Mouse (Mus musculus) myocyte (in vitro differentiated cells): ENCODE data around the gene Vmo1. TPM values are rescaled to one million over a fixed set of nuclear protein-coding genes. Genes with fewer than 3 reads are reported as not detected.

Experiments used
- H3K27me3 ChIP-seq: one replicate; pipeline ENCODE4 v1.6.1; 2011; ENCODE audit not compliant: control insufficient read depth, insufficient read depth, insufficient read length
- H3K36me3 ChIP-seq: one replicate; pipeline ENCODE4 v1.6.1; 2011; ENCODE audit not compliant: control insufficient read depth, insufficient read depth
- H3K4me2 ChIP-seq: one replicate; pipeline ENCODE4 v1.6.1; 2011; ENCODE audit warnings: low read depth, control low read depth
- H3K4me3 ChIP-seq: one replicate; pipeline ENCODE4 v1.5.1; 2011; ENCODE audit warnings: mild to moderate bottlenecking, control low read depth, moderate library complexity
- H3K79me2 ChIP-seq: one replicate; pipeline ENCODE4 v1.6.1; 2011; ENCODE audit not compliant: control insufficient read depth, insufficient read depth
- H3ac ChIP-seq: one replicate; pipeline ENCODE4 v1.6.1; 2011; ENCODE audit not compliant: control insufficient read depth, insufficient read length
- CEBPB ChIP-seq: IDR thresholded peaks from 2 replicates; pipeline ENCODE4 v1.6.1; 2011; ENCODE audit warnings: mild to moderate bottlenecking, moderate library complexity; ENCODE audit not compliant: poor library complexity, insufficient read depth, severe bottlenecking
- E2F4 ChIP-seq: IDR thresholded peaks from one replicate; pipeline ENCODE4 v1.6.1; 2011; ENCODE audit warnings: mild to moderate bottlenecking, control low read depth, moderate library complexity; ENCODE audit not compliant: insufficient read depth
- MAX ChIP-seq: IDR thresholded peaks from one replicate; pipeline ENCODE4 v1.6.1; 2011; ENCODE audit warnings: low read depth, mild to moderate bottlenecking, control low read depth
- MYOD1 ChIP-seq, 3 experiments: IDR thresholded peaks; one replicate each; pipeline ENCODE4 v1.6.1; 2011; ENCODE audit warnings: control low read depth in 2 of 3, low read depth in 2 of 3, mild to moderate bottlenecking in 2 of 3, moderate library complexity in 1 of 3; ENCODE audit not compliant: insufficient read length in 2 of 3, control insufficient read depth in 1 of 3
- MYOG ChIP-seq, 3 experiments: IDR thresholded peaks; one replicate each; pipeline ENCODE4 v1.6.1; 2011; ENCODE audit warnings: control low read depth in 2 of 3, low read depth in 2 of 3, mild to moderate bottlenecking in 2 of 3; ENCODE audit not compliant: insufficient read length in 2 of 3, control insufficient read depth in 1 of 3, insufficient read depth in 1 of 3
- POLR2A ChIP-seq: IDR thresholded peaks from one replicate; pipeline ENCODE4 v1.6.1; 2011; ENCODE audit warnings: low read depth, mild to moderate bottlenecking, control low read depth, moderate library complexity; ENCODE audit not compliant: insufficient read length
- POLR2AphosphoS2 ChIP-seq: IDR thresholded peaks from one replicate; pipeline ENCODE4 v1.6.1; 2011; ENCODE audit warnings: low read depth, control low read depth; ENCODE audit not compliant: insufficient read length
- REST ChIP-seq: IDR thresholded peaks from one replicate; pipeline ENCODE4 v1.6.1; 2011; ENCODE audit warnings: mild to moderate bottlenecking, control low read depth, moderate library complexity; ENCODE audit not compliant: insufficient read depth, insufficient read length
- SRF ChIP-seq: IDR thresholded peaks from one replicate; pipeline ENCODE4 v1.6.1; 2011; ENCODE audit warnings: low read depth; ENCODE audit not compliant: control insufficient read depth, insufficient read length
- TCF12 ChIP-seq: IDR thresholded peaks from one replicate; pipeline ENCODE4 v1.6.1; 2011; ENCODE audit warnings: mild to moderate bottlenecking, control low read depth; ENCODE audit not compliant: poor library complexity, insufficient read depth, severe bottlenecking
- TCF3 ChIP-seq: IDR thresholded peaks from one replicate; pipeline ENCODE4 v1.6.1; 2011; ENCODE audit warnings: low read depth, control low read depth; ENCODE audit not compliant: insufficient read length
- USF1 ChIP-seq: IDR thresholded peaks from one replicate; pipeline ENCODE4 v1.6.1; 2011; ENCODE audit warnings: low read depth, mild to moderate bottlenecking, control low read depth, moderate library complexity
- polyA plus RNA-seq: library from polyadenylated mRNA; unstranded; fragments of >200 nt; fragmentation: generic; extraction: Trizol; gene quantifications from one replicate; pipeline ENCODE4 v1.2.1, GENCODE M21; 2012; ENCODE audit warnings: missing spikeins

Gene Vmo1
- polyA plus RNA-seq, 1 experiment = not detected

GRCm38 (mm10) chr11:70504970-70505369 is 9.4 kb downstream of the Vmo1 start, which contains the start of gene Tm4sf5:
Tm4sf5 (plus strand) TSS chr11:70505244.
- no peak for TF ChIP-seq TCF3
- TF ChIP-seq REST = no peak
- no peak for TF ChIP-seq TCF12
- no peak for TF ChIP-seq CEBPB
- no peak for TF ChIP-seq POLR2AphosphoS2
- TF ChIP-seq MAX = no peak
- no peak for TF ChIP-seq SRF
- no peak for TF ChIP-seq USF1
- TF ChIP-seq POLR2A = no peak
- no peak for TF ChIP-seq MYOD1 (IDR thresholded peaks at IDR 0.05; ENCODE audit: control insufficient read depth in 1 of 3, insufficient read length in 2 of 3, low read depth in 2 of 3)
- TF ChIP-seq MYOG (IDR thresholded peaks at IDR 0.05; ENCODE audit: control insufficient read depth in 1 of 3, insufficient read depth in 1 of 3, insufficient read length in 2 of 3, low read depth in 2 of 3) = no peak
- no peak for TF ChIP-seq E2F4
- H3K79me2 ChIP-seq = no peaks in the 10 kb centered on the region
- H3ac ChIP-seq = no peak within 1 kb of the TSS
- H3K27me3 ChIP-seq = peaks cover 26% of the 10 kb centered on the region
- H3K36me3 ChIP-seq = no peaks in the 10 kb centered on the region
- no peak within 1 kb of the TSS for H3K4me3 ChIP-seq
- H3K4me2 ChIP-seq = no peak within 1 kb of the TSS

DNA sequence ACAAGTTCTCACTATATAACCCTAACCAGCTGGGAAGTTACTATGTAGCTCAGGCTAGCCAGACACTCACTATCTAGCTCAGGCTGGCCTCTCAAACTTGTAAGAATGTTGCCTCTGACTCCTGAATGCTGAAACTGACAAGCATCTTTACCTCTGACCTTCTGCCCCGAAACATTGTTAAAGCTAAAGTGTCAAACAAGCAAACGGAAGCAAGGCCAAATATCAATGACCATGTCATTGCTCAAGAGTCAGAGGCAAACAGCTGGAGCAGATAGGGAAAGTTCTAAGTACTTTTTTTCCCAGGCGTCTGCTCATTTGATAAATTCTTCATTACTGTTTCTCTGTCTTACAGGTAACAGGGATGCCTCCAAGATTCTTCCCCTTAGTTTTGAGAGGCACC is 12.4 kb downstream of the Vmo1 start:
- TF ChIP-seq POLR2A = no peak
- no peak for TF ChIP-seq CEBPB
- no peak for TF ChIP-seq MYOG (IDR thresholded peaks at IDR 0.05; ENCODE audit: control insufficient read depth in 1 of 3, insufficient read depth in 1 of 3, insufficient read length in 2 of 3, low read depth in 2 of 3)
- no peak for TF ChIP-seq USF1
- TF ChIP-seq TCF12 = no peak
- no peak for TF ChIP-seq SRF
- TF ChIP-seq POLR2AphosphoS2 = no peak
- no peak for TF ChIP-seq TCF3
- TF ChIP-seq REST = no peak
- no peak for TF ChIP-seq E2F4
- TF ChIP-seq MAX = no peak
- no peak for TF ChIP-seq MYOD1 (IDR thresholded peaks at IDR 0.05; ENCODE audit: control insufficient read depth in 1 of 3, insufficient read length in 2 of 3, low read depth in 2 of 3)
- H3ac ChIP-seq = no peak overlapping the region
- H3K4me2 ChIP-seq = no peak overlapping the region
- no peaks in the 10 kb centered on the region for H3K36me3 ChIP-seq
- H3K4me3 ChIP-seq = no peak overlapping the region
- peaks cover 16% of the 10 kb centered on the region for H3K27me3 ChIP-seq
- H3K79me2 ChIP-seq = no peaks in the 10 kb centered on the region

GRCm38 (mm10) chr11:70500476-70500812 is 14.0 kb downstream of the Vmo1 start:
- Histone ChIP-seq H3ac (no peak overlapping the region), H3K36me3 (no peaks in the 10 kb centered on the region), H3K27me3 (peaks cover 19% of the 10 kb centered on the region), H3K4me2 (no peak overlapping the region), H3K79me2 (no peaks in the 10 kb centered on the region), H3K4me3 (no peak overlapping the region)
- TF ChIP-seq POLR2AphosphoS2 (no peak), MAX (no peak), TCF3 (no peak), SRF (no peak), USF1 (no peak)

DNA sequence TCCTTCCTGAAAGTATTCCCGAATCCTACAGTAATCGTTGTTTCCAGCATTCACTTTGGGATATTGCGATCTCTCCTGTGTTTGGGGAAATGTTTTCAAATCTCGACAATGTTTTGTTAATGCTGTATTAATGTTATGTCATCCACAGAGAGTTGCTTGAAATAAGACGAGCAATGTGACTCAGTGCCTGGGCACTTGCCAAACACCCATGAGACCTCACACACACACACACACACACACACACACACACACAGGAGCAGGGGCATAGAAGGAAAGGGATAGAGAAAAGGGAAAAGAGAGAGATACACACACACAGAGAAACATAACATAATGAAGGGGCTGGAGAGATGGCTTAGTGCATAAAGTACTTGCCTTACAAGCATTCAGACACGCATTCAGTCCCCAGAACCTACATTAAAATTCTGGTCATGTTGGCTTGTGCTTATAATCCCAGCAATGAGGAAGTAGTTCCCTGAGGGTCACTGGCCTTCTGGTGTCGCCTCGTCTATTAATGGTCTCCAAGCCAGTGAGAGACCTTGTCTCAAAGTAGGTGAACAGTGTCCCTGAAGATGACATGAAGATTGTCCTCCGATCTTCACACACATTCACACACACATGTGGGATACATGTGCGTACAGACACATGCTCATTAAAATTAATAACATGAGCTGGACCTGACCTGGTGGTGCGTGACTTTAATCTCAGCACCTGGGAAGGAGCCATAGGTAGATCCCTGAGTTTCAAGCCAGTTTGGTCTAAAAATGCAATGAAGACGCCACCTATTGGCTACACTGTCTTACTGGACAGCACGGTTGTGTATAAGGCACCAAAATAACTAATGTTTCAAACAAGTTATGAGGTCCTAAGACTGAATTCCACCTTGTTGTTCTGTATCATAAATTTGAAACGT is 14.6 kb downstream of the Vmo1 start:
- Histone ChIP-seq H3K27me3 (peaks cover 18% of the 10 kb centered on the region), H3ac (no peak overlapping the region), H3K4me3 (no peak overlapping the region), H3K79me2 (no peaks in the 10 kb centered on the region), H3K36me3 (no peaks in the 10 kb centered on the region), H3K4me2 (no peak overlapping the region)
- TF ChIP-seq CEBPB (no peak), TCF12 (no peak), USF1 (no peak), TCF3 (no peak), SRF (no peak), E2F4 (no peak), POLR2A (no peak), MYOD1 (IDR thresholded peaks at IDR 0.05; ENCODE audit: control insufficient read depth in 1 of 3, insufficient read length in 2 of 3, low read depth in 2 of 3) (no peak), REST (no peak), MYOG (IDR thresholded peaks at IDR 0.05; ENCODE audit: control insufficient read depth in 1 of 3, insufficient read depth in 1 of 3, insufficient read length in 2 of 3, low read depth in 2 of 3) (no peak), MAX (no peak), POLR2AphosphoS2 (no peak)

GRCm38 (mm10) chr11:70489684-70490083 is 24.7 kb downstream of the Vmo1 start:
- Histone ChIP-seq H3K36me3 (no peaks in the 10 kb centered on the region), H3K4me2 (no peak overlapping the region), H3K4me3 (no peak overlapping the region), H3ac (no peak overlapping the region), H3K79me2 (no peaks in the 10 kb centered on the region), H3K27me3 (no peaks in the 10 kb centered on the region)
- TF ChIP-seq MAX (no peak), MYOG (IDR thresholded peaks at IDR 0.05; ENCODE audit: control insufficient read depth in 1 of 3, insufficient read depth in 1 of 3, insufficient read length in 2 of 3, low read depth in 2 of 3) (no peak), POLR2A (no peak), SRF (no peak), TCF3 (no peak), USF1 (no peak), TCF12 (no peak), CEBPB (no peak), REST (no peak)
